Mouse (Mus musculus) kidney, postnatal 10 days (tissue): ENCODE measurements around the gene Ndufa5.

ENCODE experiments used
- DNase-seq: peaks from one replicate; pipeline ENCODE4 v3.0.0; 2021; ENCODE audit warnings: mixed read lengths

The Ndufa5 gene

DNA sequence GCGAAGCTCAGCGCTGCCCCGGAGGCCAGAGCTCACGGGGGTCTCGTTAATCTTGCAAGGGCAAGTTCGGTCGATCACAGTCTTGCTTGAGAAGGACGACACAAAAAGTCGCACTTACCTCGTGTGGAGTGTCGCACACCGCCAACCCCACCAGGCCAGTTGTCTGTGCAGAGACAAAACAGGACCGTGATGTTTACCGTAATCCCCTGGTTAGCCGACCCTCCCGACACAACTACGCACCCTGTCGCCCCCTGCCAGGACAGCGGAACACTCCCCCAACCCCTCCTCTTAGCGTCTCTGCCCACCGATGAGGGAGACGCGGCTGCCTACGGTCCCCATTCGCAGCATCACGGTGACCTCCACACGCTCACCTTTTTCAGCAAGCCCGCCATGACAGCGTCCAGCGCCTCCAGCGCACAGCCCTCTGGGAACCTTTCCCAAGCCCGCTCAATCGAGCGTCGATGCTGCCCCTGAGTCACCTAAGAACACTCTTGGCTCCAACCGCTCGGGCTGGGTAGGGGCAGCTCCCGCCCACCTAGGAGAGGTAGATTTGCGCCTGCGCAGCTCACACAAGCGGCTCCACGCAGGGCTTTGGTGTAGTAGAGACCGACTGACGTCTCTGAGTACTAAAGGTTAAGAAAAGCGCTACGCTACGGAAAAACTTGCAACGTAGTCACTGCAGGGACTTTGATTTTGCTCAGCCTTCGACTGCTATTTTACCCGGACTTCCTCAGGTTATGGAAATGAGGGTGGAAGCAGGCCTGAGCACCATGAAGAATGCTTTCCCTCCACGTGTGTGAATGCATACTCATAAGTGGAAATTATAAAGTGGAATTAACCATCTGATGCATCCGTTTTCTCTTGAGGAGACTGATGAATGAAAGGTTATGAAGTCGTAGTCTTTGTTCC lies at the start of gene Ndufa5:
Gene Ndufa5, minus strand, starts transcription at position 859 of the 909 bp plus-strand sequence.
- peak; percentile 94 for DNase-seq

DNA sequence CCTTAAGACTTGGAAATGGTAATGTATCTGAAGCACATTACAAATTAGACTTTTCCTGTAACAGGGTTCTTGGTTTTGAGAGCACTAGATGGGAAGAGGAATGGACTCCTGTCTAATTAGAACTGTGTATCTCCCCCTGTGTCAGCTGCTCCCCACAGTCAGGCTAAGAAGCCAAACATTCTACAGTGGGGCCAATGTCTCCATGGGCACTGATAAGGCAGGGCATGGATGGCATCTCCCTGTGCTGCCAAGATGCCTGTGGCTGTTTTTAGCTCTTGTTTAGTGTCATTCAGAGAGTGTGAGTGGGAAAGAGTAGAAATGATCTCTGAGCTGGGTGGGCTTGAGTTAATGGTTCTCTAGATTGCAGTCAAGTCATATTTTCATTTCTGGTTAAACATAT lies 45.5 kb upstream of the Ndufa5 start:
- DNase-seq: no peak

DNA sequence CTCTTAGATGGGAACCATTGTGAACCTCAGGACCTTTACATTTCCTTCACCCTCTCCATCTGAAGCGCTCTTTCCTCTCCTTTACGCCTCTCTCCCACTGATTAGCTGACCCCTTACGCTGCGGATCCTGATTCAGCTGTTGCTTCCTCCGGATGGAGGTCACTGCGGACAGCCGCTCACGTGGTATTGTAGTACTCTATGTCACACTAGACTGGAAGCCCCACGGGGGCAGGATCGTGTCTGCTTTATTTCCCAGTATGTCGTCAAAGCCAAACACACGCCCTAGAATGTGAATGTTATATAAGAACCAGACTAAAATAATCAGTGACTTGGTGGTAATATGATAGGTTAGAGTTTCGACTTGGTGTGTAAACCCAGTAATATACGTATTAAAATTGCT lies 44.6 kb upstream of the Ndufa5 start:
- no peak for DNase-seq

DNA sequence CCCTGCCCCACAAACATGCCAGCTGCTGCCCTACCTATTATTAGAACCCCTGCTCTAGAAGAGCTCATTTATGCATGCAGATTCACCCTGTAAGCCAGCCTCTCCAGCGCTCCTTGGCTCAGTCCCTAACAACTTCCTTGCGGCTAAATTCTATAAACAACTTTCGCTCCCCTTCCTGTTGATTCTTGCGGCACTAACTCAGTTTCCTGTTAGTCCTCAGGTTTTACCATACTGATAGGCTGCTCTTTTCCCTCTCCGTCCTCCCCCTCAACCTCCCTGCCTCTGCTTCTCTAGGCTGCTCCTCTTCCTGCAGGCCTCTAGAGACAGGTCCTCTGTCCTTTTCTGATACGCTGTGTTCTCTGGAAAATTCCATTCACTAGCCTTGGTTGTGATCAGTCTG lies 43.3 kb upstream of the Ndufa5 start:
- DNase-seq: peak; percentile 32

DNA sequence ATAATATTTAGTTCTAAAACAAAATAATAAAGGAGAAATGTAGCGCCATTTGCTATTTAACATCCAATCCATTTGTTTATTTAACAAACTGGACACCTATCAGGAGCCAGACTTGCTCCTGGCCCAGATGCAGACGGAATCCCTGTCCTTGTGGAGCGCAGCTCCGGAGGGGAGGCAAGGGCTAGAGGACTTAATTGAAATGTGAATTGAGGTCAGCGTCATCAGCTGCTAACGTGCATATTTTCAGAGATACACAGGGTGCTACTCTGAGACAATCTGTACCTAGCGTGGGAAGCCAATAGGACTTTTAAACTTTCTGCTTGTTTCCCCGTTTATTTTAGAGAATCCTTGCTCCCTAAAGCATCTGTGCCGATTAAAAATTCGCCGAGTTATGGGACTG lies 42.5 kb upstream of the Ndufa5 start:
- no peak for DNase-seq

DNA sequence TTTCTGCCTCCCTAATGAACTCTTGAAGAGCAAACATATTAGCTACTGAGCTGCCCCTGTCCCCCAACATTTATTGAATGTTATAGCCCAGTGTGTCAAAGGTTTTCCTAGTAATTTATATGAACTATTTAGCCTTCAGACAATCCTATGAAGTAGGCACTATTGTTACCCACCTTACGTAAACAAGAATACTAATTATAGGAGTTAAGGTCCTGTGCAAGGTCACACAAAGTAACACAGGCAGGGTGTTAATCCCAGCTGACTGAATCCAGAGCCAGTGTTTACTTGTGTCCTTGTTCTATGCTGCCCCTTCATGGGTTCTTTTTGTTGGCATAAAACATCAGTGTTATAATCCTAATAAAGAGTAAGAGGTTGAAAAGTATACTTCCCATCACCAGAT lies 41.9 kb upstream of the Ndufa5 start:
- no peak for DNase-seq

DNA sequence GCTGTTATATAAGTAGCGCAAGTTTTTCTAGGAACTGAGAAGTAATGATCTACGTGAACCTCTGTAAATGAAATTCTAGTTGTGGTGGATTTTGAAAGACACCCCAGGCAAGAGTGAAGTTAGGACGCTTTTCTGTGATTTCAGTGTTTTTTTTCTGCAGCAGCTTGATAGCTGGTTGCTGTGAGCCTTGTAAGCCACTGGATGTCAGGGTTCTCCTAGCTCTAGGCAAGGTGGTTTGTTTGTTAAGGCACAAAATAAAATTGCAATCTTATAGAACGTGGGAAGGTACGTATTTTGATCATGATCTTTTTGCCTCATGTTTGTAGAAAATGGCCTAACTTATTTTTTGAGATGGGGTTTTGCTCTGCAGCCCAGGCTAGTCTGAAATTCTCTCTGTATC lies 41.1 kb upstream of the Ndufa5 start:
- DNase-seq: no peak

DNA sequence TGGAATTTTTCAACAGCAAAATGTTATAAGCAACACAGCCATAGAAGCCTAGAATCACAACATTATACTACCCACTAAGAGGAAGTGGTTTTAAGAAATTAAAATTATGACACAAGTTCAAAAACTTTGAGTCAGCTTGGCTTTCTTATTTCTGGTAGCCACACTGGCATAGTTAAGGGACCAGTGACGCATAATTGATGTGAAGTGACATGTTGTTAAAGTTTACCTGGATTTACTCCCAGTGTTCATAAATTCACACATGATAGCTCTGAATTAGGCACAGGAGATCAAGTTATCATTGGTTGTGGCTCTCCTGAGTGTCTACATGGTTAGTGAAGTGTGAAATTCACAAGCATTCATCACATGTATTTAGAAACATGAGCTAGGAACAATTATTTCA lies 37.1 kb upstream of the Ndufa5 start:
- DNase-seq: no peak

DNA sequence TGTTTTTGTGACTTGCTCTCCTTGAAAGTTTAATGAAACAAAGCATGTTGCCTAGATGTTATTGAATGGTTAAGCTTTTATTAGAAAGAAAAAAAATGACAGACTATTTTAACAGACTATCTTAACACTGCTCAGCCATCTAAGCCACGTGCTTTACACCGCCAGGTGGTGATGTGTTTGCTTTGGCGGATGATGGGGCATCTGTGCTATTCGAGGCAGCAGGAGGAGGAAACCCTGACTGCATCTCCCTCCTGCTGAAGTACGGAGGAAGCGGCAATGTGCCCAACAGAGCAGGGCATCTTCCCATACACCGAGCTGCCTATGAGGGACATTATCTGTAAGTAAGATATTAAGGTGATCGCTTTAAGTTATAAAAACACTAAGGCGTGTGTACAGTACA lies 36.3 kb upstream of the Ndufa5 start:
- no peak for DNase-seq

DNA sequence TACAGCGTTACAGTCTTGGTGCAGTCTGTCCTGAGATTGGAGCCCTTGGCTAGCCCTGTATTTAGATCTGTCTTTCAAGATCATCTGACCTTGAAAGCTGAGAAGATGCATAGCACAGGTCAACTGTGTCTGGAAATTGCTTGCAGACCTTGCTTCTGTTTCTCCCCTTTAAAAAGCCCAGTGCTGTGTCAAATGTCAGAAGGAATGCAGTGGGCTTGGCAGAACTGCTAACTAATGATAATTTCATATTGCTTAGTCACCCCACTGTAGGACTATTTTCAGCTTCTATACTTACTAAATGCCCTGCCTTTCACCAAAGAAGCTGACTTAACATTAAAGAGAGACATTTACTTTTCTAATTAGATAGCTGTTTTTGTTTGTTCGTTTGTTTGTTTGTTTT lies 27.7 kb upstream of the Ndufa5 start:
- DNase-seq: no peak

DNA sequence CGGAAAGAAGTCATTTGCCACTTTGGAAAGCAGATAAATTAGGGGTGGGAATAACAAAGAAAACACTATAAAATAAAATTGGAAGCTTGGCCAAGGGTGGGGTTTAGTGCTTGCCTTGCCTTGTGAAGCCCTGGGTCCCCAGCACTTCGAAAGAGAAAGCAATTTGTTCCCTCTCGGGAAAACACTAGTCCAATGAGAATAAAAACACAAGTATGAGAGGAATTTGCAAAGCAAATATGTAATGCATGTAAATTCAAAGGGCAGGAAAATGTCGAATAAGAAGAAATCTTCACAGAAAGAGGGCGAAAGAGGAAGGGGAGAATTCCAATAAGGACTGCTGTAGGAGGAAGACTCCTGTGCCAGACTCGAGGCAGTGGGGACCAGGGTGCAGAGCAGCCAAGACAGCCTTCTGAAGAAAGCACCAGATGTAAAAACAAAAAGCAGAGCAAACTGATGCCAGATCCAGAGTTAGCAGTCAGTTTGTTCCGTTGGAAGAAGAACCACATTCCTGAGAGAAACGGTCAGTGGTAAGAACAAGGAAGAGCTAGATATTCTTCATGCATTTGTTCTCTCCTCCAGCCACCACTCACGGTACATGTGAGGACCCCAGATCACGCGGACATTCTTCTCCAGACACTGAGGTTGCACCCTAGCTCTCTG lies 26.7 kb upstream of the Ndufa5 start:
- no peak for DNase-seq

DNA sequence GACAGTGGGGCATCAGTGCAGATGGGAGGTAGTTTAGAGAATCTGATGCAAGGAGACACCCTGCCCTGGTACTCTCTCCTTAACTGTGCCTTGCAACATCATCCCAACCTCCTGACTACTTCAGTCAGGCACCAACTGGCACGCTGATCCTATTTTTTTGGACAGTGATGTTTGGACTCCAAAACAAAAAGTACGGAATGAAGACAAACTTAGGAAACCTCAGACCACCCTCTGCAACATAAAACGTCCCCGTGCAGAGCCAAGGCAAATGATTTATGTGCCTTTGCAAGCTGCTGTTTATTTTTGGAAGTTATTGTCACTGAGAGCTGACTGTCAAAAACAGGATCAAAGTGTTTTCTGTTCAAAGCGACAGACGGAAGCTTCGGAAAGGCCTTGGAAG lies 24.2 kb upstream of the Ndufa5 start:
- DNase-seq: no peak

DNA sequence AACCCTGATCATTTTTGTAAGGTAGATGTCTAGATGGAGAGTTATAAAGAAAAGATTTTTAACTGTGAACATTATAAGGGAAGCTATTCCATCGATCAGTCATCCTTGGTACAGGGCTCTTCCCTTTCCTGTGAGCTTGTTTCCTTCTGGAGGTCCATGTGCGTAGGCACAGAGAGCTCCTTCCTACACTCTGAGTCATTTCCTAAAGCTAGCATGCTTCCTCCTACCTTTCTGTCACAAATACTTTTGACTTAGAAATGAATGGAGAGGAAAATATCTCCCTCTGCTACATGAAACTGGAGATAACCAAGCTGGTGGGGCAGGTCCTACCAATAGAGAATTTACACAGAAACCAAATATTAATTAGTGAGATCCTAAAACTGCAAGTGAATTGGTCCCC lies 22.0 kb upstream of the Ndufa5 start:
- DNase-seq: no peak

DNA sequence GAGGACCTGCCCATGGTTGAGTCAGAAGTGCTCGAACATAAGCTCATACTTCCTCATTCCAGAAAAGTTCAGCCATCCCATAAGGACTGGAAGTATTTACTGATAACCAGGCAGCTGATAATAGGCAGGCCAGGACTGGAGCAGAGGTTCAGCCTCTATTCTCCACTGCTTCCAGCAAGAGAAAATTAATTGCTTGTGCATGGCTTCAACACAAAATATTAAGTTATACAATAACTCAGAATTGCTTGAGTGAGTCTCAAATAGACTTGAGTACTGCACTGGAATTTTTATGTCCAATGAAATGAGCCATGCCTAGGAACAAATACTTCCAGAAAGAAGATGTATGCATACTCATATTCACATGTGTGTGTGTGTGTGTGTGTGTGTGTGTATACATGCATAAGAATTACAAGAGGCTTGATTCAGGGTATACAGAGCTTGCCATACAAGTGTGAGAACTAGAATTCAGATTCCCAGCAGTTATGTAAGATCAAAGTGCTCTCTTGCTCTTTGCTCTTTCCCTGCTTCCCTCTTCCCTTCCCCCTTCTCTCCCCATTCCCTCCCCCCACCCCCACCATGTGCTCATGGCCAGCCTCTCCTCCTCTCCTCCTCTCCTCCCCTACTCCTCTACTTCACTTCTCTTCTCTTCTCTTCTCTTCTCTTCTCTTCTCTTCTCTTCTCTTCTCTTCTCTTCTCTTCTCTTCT lies 19.1 kb upstream of the Ndufa5 start:
- DNase-seq: no peak

DNA sequence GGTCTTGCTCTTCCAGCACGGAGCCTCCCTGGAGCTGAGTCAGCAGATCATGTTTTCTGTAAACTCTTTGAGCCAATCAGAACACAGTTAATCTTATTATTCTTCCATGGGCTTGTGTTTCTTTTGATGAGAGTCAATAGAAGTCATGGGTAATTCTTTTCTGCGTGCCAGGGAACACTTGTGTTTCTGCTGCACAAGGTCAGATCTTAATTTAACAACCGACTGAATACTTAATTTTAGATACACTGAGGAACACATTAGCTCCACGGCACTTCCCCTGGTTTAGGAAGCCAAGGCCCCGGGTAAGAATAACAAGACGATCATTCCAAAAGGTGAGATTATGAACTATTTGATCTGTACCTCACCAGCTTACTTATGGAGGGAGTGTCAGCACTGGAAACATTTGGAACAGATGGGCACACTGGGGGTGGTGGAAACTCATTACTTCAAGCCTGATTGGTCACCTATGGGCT lies 15.3 kb upstream of the Ndufa5 start:
- DNase-seq: no peak

DNA sequence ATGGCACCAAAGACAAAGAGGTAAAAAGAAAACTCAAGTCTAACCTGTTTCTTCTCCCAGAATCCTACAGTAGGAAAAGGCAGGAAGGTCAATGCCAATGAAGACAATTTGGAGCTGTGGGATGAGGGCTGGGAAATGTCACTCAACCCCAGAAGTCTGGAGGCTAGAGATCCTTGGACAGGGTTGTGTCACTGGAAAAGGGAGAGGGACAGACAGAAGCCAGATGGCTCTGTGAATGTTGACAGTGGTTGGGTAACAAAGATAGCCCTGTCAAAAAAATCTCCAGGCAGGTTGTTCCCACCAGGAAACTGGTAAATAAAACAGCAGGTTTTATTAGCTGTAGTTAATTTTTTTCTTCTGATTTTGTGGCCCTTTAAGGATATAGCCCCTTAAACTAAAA lies 14.6 kb upstream of the Ndufa5 start:
- no peak for DNase-seq

DNA sequence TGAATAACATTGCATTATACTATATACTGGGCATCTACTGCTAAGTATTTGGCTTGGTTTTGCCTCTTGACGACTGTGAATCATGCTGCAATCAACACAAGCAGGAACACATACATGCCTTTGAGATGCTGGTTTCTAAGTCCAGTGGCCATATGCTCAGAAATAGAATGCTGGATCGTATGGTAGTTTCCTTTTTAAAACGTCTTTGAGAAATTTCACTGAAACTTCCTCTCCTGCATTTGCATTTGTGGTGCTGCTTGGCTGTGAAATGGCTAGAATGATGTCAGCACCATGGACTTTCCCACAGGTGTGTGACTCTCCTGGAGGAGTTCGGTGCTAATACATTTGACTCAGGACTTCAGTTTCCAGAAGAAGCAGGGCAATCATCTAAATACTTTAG lies 12.3 kb upstream of the Ndufa5 start:
- no peak for DNase-seq

DNA sequence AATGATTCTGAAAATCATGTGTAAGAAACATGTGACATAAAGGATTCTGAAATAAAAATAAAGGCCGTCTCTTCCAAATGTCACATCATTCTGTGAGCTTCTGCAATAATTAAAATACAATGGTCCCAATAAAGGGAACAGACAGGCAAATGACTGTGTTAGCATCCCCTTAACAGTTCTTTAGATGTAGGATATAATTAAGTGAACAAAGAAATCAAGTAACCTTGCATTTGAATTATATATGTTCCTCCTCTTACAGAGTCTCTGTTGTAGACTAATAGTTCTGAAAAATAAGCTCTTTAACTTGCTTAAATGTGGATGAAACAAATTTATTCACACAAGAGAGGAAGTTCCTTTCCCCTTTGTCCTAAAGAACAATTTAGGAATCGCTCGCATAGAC lies 10.6 kb upstream of the Ndufa5 start:
- no peak for DNase-seq

DNA sequence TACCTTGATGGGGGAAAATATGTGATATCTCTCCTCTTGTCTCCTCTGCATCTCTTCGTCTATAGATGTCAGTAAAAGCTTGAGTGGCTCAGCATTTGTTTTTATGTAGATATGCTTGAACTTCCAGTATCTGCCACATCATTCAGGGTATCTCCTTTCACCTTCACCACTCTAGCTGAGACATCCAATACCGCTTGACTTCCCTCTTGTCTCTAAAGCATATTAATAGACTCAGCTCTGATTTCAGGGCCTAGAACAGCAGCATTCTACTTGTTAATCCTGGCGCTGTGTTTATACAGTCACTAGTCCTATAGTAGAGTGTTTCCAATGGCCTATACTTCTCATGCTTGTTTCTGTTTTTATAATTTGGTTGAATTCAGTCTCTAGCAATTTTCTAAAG lies 5.0 kb upstream of the Ndufa5 start:
- no peak for DNase-seq

DNA sequence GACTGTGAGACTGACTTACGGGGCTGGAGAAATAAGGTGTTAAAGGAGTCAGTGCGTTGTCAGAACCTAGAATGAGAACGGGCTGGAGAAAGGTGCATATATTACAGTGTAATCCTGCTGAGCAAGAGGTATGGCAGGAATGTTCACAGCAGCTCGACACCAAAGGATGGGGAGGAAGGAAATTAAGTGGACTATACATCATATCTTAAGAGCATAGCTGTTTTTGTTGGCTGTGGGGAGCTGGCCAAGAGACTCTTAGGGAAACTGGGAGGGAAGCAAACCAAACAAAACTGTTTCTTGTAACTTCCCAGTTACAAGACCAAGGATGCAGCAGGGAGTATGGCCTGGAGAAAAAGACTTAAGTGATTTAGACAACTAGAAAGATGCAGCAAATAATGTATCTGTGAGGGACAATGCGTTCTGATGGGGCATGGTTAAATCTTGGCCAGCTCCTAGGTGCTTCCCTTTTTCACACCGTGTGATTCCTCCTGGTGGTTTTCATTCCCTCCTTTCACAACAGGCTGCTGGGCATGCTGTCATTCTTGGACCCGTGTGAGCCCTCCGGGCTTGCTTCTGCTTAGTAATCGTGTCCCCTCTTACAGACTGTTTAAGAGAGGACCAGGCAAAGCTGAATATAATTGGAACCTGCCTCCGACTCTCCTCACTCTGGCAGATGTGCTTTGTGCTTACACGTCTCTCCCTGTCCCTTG lies 3.1 kb upstream of the Ndufa5 start:
- DNase-seq: peak; percentile 32

DNA sequence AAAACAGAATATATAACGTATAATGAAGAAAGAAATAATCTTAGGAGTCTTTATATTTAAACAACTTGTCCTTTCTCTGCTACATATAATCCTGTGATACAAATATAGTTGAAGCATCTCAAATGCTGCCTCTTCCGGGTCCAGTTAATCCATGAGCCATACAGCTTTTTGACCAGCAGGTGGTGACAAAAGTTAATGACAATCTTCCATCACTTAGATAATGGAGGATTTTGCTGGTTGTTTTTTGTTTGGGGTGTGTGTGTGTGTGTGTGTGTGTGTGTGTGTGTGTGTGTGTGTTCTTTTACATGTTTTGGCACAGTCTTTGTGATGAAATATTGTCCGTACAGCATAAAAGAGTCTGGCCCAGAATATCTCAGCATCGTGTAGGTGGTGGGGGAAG lies 2.4 kb upstream of the Ndufa5 start:
- DNase-seq: peak; percentile 74

DNA sequence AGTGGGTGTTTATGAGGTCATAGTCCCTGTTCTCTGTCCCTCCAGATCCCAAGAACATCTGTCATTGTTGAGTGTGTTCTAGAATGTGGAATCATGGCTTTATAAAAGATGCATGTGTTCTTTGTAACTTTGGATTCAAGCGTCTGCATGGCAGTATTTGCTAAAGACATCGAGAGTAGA lies 141 bp upstream of the Ndufa5 start, which contains the start of gene Asb15:
Gene Asb15, plus strand, starts transcription at position 81 of the 180 bp plus-strand sequence.
- no peak for DNase-seq

DNA sequence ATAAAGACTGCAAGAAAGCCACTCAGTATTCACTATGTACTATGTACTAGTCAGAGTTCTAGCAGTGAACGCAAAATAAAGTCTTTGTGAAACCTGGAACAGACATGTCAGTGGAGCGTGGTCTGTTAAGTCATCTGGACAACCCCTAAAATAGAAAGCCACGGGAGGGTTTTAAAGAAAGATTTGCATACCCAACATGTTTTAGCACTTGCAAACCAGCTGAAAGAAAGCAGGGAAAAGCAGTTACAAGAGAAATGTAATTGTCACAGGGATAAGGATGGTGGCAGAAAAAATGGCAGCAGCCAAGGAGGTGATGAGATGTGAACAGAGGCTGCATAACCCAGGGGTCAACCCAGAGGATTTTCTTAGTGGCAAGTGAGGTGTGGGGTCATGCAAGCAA lies 2.1 kb downstream of the Ndufa5 start:
- no peak for DNase-seq

DNA sequence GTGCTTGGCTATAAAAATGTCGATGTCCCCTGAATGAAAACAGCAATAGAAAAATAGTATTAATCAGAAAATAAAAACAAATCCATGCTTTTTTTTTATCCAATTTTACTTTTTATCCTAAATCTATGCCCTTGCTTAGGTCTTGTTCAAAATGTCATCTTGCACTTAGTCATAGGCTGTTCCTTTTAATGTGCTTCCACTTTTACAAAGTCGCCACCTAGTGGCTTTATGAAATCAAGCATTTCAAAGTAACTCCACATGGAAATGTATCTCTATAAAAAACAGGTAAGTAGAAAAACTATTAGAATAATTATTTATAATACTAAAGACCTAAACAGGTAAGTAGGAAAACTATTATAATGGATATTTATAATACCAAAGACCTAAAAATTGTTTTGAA lies 11.6 kb downstream of the Ndufa5 start:
- DNase-seq: no peak
